Mouse (Mus musculus) hindbrain, embryonic 16.5 days (tissue): ENCODE measurements around the gene Ppt2. TPM values are rescaled to one million over a fixed set of nuclear protein-coding genes. Genes with fewer than 3 reads are reported as not detected.

Source experiments
- ATAC-seq: fragments of 200-750 bp; cut with Nextera tagmentation; 2 replicates; pipeline ENCODE4 v1.8.0; 2017; ENCODE audit warnings: moderate TSS enrichment, moderate library complexity
- H3K27ac ChIP-seq: fragments of 300-500 bp; sonication (generic); 2 replicates; pipeline ENCODE4 v1.5.1; 2014; ENCODE audit warnings: low read depth, mild to moderate bottlenecking, control low read depth, low read length, moderate library complexity
- H3K27me3 ChIP-seq: fragments of 300-500 bp; sonication (generic); replicated peaks from 2 replicates; pipeline ENCODE4 v1.6.1; 2014; ENCODE audit warnings: low read length; ENCODE audit not compliant: control insufficient read depth, insufficient read depth
- H3K36me3 ChIP-seq: fragments of 300-500 bp; sonication (generic); 2 replicates; pipeline ENCODE4 v1.6.1; 2014; ENCODE audit warnings: mild to moderate bottlenecking, low read length, moderate library complexity, mixed read lengths; ENCODE audit not compliant: control insufficient read depth, insufficient read depth
- H3K4me1 ChIP-seq: fragments of 300-500 bp; sonication (generic); 2 replicates; pipeline ENCODE4 v1.6.1; 2014; ENCODE audit warnings: low read depth, low read length; ENCODE audit not compliant: control insufficient read depth, insufficient read depth
- H3K4me2 ChIP-seq: fragments of 300-500 bp; sonication (generic); 2 replicates; pipeline ENCODE4 v1.6.1; 2014; ENCODE audit warnings: mild to moderate bottlenecking, low read length, control low read depth, moderate library complexity
- H3K4me3 ChIP-seq: fragments of 300-500 bp; sonication (generic); 2 replicates; pipeline ENCODE4 v1.5.1; 2014; ENCODE audit warnings: mild to moderate bottlenecking, low read length, control low read depth, moderate library complexity
- H3K9ac ChIP-seq: fragments of 300-500 bp; sonication (generic); 2 replicates; pipeline ENCODE4 v1.6.1; 2014; ENCODE audit warnings: low read depth, mild to moderate bottlenecking, control low read depth, low read length, moderate library complexity
- H3K9me3 ChIP-seq: fragments of 300-500 bp; sonication (generic); 2 replicates; pipeline ENCODE4 v1.6.1; 2014; ENCODE audit warnings: mild to moderate bottlenecking, low read length, moderate library complexity; ENCODE audit not compliant: control insufficient read depth
- WGBS: fragments of 180-500 bp; shearing (Covaris S2); extraction: QIAGEN DNeasy Blood & Tissue Kit; methylation state at CpG from one replicate; pipeline ENCODE4 v1.1.7; 2014; 5-methylcytosine and 5-hydroxymethylcytosine counted together
- polyA plus RNA-seq: library from polyadenylated mRNA; unstranded; fragments of >200 nt; fragmentation: Nextera tagmentation; extraction: Ambion mirVana; gene quantifications from 2 replicates; pipeline ENCODE4 v1.2.1, GENCODE M21; 2015

The Ppt2 gene
- polyA plus RNA-seq, 1 experiment from 2014 or later: 19.9 TPM

- H3K4me3 ChIP-seq: no peak overlapping the region
- peaks cover 11% of the 10 kb centered on the region; the same call in 1 of the 2 replicates for H3K36me3 ChIP-seq
- H3K27ac ChIP-seq: no peak overlapping the region
- no peak overlapping the region for H3K9ac ChIP-seq
- H3K27me3 ChIP-seq: no peaks in the 10 kb centered on the region
- ATAC-seq: no peak
- H3K4me1 ChIP-seq: peaks cover 25% of the 10 kb centered on the region
- WGBS: 99% methylated on average over 3 of the region's 3 CpGs
- no peak overlapping the region for H3K4me2 ChIP-seq
- H3K9me3 ChIP-seq: no peaks in the 10 kb centered on the region
Measured at GRCm38 (mm10) chr17:34624981-34625380, 3.3 kb downstream of the Ppt2 start.

- H3K36me3 ChIP-seq: peaks cover 11% of the 10 kb centered on the region; the same call in 1 of the 2 replicates
- 85% methylated on average over 9 of the region's 9 CpGs for WGBS
- peaks cover 8% of the 10 kb centered on the region for H3K4me1 ChIP-seq
- H3K27me3 ChIP-seq: no peaks in the 10 kb centered on the region
- no peak overlapping the region for H3K4me3 ChIP-seq
- H3K27ac ChIP-seq: no peak overlapping the region
- no peak overlapping the region for H3K9ac ChIP-seq
- no peak overlapping the region for H3K4me2 ChIP-seq
- ATAC-seq: no peak
- H3K9me3 ChIP-seq: no peaks in the 10 kb centered on the region
Measured at GRCm38 (mm10) chr17:34623161-34623560, 5.1 kb downstream of the Ppt2 start.

- H3K4me2 ChIP-seq: no peak overlapping the region
- no peak overlapping the region for H3K4me3 ChIP-seq
- no peaks in the 10 kb centered on the region for H3K27me3 ChIP-seq
- H3K9me3 ChIP-seq: no peaks in the 10 kb centered on the region
- H3K36me3 ChIP-seq: peaks cover 11% of the 10 kb centered on the region; the same call in 1 of the 2 replicates
- H3K4me1 ChIP-seq: peaks cover under 1% of the 10 kb centered on the region
- no peak overlapping the region for H3K9ac ChIP-seq
- 86% methylated on average over 8 of the region's 8 CpGs for WGBS
- no peak overlapping the region for H3K27ac ChIP-seq
- ATAC-seq: no peak
Measured at GRCm38 (mm10) chr17:34621006-34621405, 7.3 kb downstream of the Ppt2 start.

GRCm38 (mm10) chr17:34618999-34619398 lies 9.3 kb downstream of the Ppt2 start:
- Histone ChIP-seq H3K36me3 (peaks cover 13% of the 10 kb centered on the region), H3K4me2 (no peak overlapping the region), H3K4me1 (no peaks in the 10 kb centered on the region), H3K9me3 (no peaks in the 10 kb centered on the region), H3K4me3 (no peak overlapping the region), H3K27ac (no peak overlapping the region), H3K9ac (no peak overlapping the region), H3K27me3 (no peaks in the 10 kb centered on the region)
- 22% methylated on average over 6 of the region's 6 CpGs for WGBS
- ATAC-seq: no peak

- WGBS: 58% methylated on average over 6 of the region's 6 CpGs
- Histone ChIP-seq H3K4me1 (no peaks in the 10 kb centered on the region), H3K4me3 (no peak within 1 kb of the TSS), H3K9me3 (no peaks in the 10 kb centered on the region), H3K4me2 (no peak within 1 kb of the TSS), H3K36me3 (peaks cover 20% of the 10 kb centered on the region), H3K27me3 (no peaks in the 10 kb centered on the region), H3K27ac (no peak within 1 kb of the TSS), H3K9ac (no peak within 1 kb of the TSS)
- ATAC-seq: no peak
Measured at GRCm38 (mm10) chr17:34615871-34616270, 12.4 kb downstream of the Ppt2 start, which contains the start of gene Egfl8. Egfl8 (minus strand) TSS chr17:34615971.

GRCm38 (mm10) chr17:34613830-34614229 lies 14.5 kb downstream of the Ppt2 start:
- Histone ChIP-seq H3K36me3 (peaks cover 25% of the 10 kb centered on the region), H3K4me3 (no peak overlapping the region), H3K9me3 (no peaks in the 10 kb centered on the region), H3K9ac (no peak overlapping the region), H3K27me3 (no peaks in the 10 kb centered on the region), H3K4me2 (no peak overlapping the region), H3K27ac (no peak overlapping the region), H3K4me1 (peaks cover 1% of the 10 kb centered on the region)
- ATAC-seq: no peak
- 92% methylated on average over 10 of the region's 10 CpGs for WGBS

- H3K36me3 ChIP-seq: peaks cover 25% of the 10 kb centered on the region
- H3K9ac ChIP-seq: no peak overlapping the region
- no peaks in the 10 kb centered on the region for H3K27me3 ChIP-seq
- peaks cover 8% of the 10 kb centered on the region for H3K4me1 ChIP-seq
- H3K9me3 ChIP-seq: no peaks in the 10 kb centered on the region
- no peak overlapping the region for H3K4me3 ChIP-seq
- no peak for ATAC-seq
- no peak overlapping the region for H3K27ac ChIP-seq
- H3K4me2 ChIP-seq: no peak overlapping the region
- WGBS: 90% methylated on average over 11 of the region's 11 CpGs
Measured at GRCm38 (mm10) chr17:34613054-34613645, 15.2 kb downstream of the Ppt2 start.

GRCm38 (mm10) chr17:34611050-34611449 lies 17.3 kb downstream of the Ppt2 start:
- no peak overlapping the region for H3K9ac ChIP-seq
- H3K36me3 ChIP-seq: peaks cover 25% of the 10 kb centered on the region
- peaks cover 18% of the 10 kb centered on the region for H3K4me1 ChIP-seq
- no peaks in the 10 kb centered on the region for H3K9me3 ChIP-seq
- WGBS: 91% methylated on average over 8 of the region's 8 CpGs
- no peak overlapping the region for H3K27ac ChIP-seq
- no peaks in the 10 kb centered on the region for H3K27me3 ChIP-seq
- no peak for ATAC-seq
- no peak overlapping the region for H3K4me2 ChIP-seq
- no peak overlapping the region for H3K4me3 ChIP-seq

- WGBS: 85% methylated on average over 7 of the region's 7 CpGs
- H3K4me1 ChIP-seq: peaks cover 27% of the 10 kb centered on the region
- no peaks in the 10 kb centered on the region for H3K27me3 ChIP-seq
- no peak overlapping the region for H3K4me3 ChIP-seq
- H3K9ac ChIP-seq: peak overlapping the region; percentile 16; the same call in 1 of the 2 replicates
- H3K4me2 ChIP-seq: no peak overlapping the region
- no peaks in the 10 kb centered on the region for H3K9me3 ChIP-seq
- peaks cover 20% of the 10 kb centered on the region; the same call in 1 of the 2 replicates for H3K36me3 ChIP-seq
- no peak overlapping the region for H3K27ac ChIP-seq
- ATAC-seq: no peak
Measured at GRCm38 (mm10) chr17:34607997-34608396, 20.3 kb downstream of the Ppt2 start.
